Mouse (Mus musculus): ENCODE results near the gene 4933416C03Rik. TPM values are rescaled to one million over a fixed set of nuclear protein-coding genes. Genes with fewer than 3 reads are reported as not detected.

4933416C03Rik gene
- polyA plus RNA-seq (2014; fragmentation: Nextera tagmentation; extraction: Ambion mirVana), result not detected in 2 replicates

- no peaks in the 10 kb centered on the region for H3K9me3 ChIP-seq (ENCODE audit: control insufficient read depth, low read length)
- 95% methylated on average over 39 of the region's 39 CpGs for WGBS
- no peaks in the 10 kb centered on the region for H3K36me3 ChIP-seq (ENCODE audit: control insufficient read depth, insufficient read depth, low read length)
- H3K4me1 ChIP-seq (ENCODE audit: control insufficient read depth, insufficient read depth, low read length), result no peaks in the 10 kb centered on the region
- no peaks in the 10 kb centered on the region for H3K27me3 ChIP-seq (ENCODE audit: control insufficient read depth, insufficient read depth, low read length)
- H3K9ac ChIP-seq (ENCODE audit: low read depth, low read length), result no peak within 1 kb of the TSS
- no peak for ATAC-seq (ENCODE audit: low FRiP score, low TSS enrichment)
- H3K27ac ChIP-seq (ENCODE audit: low read depth, low read length), result no peak within 1 kb of the TSS
- H3K4me3 ChIP-seq (ENCODE audit: low read length), result no peak within 1 kb of the TSS
- no peak within 1 kb of the TSS for H3K4me2 ChIP-seq (replicated peaks; ENCODE audit: low read depth, low read length)
These were observed at the start of gene 4933416C03Rik for GRCm38 (mm10) chr10:116113867-116114474. Gene 4933416C03Rik, minus strand, starts transcription at chr10:116113917.

DNA sequence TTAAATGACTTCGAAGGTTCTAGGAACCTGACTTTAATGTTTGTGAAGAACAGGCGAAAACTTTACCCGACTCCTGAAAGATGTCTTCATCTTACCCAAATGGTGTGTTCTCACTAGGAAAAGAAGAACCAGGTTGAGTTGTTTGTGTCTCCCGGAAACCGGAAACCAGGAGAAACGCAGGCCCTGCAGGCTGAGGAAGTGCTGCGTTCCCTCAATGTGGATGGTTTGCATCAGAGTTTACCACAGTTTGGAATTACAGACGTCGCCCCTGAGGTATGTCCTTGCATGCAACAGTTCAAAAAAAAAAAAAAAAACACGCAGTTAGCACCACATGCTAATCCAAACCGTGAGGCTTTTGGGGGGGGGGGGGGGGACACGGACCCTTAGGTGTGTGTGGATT lies 48.6 kb upstream of the 4933416C03Rik start:
- Histone ChIP-seq H3K4me2 (replicated peaks; ENCODE audit: low read depth, low read length) (no peak overlapping the region), H3K9ac (ENCODE audit: low read depth, low read length) (no peak overlapping the region), H3K4me1 (ENCODE audit: control insufficient read depth, insufficient read depth, low read length) (no peaks in the 10 kb centered on the region), H3K9me3 (ENCODE audit: control insufficient read depth, low read length) (no peaks in the 10 kb centered on the region), H3K27me3 (ENCODE audit: control insufficient read depth, insufficient read depth, low read length) (no peaks in the 10 kb centered on the region), H3K27ac (ENCODE audit: low read depth, low read length) (no peak overlapping the region), H3K4me3 (ENCODE audit: low read length) (no peak overlapping the region), H3K36me3 (ENCODE audit: control insufficient read depth, insufficient read depth, low read length) (no peaks in the 10 kb centered on the region)
- no peak for ATAC-seq (ENCODE audit: low FRiP score, low TSS enrichment)
- WGBS, result 74% methylated on average over 11 of the region's 12 CpGs

DNA sequence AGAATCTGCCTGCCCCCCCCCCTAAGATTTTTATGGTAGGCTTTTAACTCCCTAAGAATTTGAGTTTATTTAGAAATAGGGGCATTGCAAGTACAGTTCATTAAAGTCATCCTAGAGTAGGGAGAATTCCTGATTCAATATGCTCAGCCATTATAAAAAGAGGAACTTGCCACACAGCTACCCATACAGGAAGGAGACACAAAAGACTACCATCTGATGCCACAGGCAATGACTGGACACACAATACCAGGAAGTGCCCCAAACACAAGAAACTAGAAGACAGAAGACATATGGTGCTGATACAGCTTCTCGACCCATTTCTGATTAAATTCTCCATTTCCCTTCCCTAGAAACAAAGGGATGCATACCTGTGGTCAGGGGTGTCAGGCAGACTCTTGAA lies 43.0 kb upstream of the 4933416C03Rik start:
- Histone ChIP-seq H3K4me3 (ENCODE audit: low read length) (no peak overlapping the region), H3K9ac (ENCODE audit: low read depth, low read length) (no peak overlapping the region), H3K27me3 (ENCODE audit: control insufficient read depth, insufficient read depth, low read length) (no peaks in the 10 kb centered on the region), H3K4me2 (replicated peaks; ENCODE audit: low read depth, low read length) (no peak overlapping the region), H3K4me1 (ENCODE audit: control insufficient read depth, insufficient read depth, low read length) (no peaks in the 10 kb centered on the region), H3K36me3 (ENCODE audit: control insufficient read depth, insufficient read depth, low read length) (no peaks in the 10 kb centered on the region), H3K9me3 (ENCODE audit: control insufficient read depth, low read length) (peaks cover 2% of the 10 kb centered on the region; the same call in 1 of the 2 replicates), H3K27ac (ENCODE audit: low read depth, low read length) (no peak overlapping the region)
- no peak for ATAC-seq (ENCODE audit: low FRiP score, low TSS enrichment)
- 73% methylated on average over 1 of the region's 1 CpGs for WGBS

DNA sequence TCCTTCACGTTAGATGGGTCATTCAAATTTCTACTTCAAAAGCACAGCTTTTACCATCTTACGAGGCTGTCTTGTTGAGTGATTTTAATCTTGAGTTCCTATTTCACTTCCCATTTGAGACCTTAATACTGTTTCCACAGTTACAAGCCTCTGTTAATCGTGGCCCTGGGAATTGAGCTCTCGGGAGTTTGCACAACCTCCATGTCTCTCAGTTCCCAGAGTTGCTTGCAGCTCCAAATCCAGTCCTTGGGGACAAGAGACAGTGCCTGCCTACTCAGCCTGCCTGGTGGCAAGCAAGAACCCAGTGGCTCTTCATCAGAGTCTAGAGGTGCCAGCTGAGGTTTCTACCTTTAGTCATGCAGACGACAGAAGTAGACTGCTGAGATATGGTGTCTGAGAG lies 41.0 kb upstream of the 4933416C03Rik start:
- H3K36me3 ChIP-seq (ENCODE audit: control insufficient read depth, insufficient read depth, low read length), result no peaks in the 10 kb centered on the region
- 87% methylated on average over 5 of the region's 5 CpGs for WGBS
- no peaks in the 10 kb centered on the region for H3K4me1 ChIP-seq (ENCODE audit: control insufficient read depth, insufficient read depth, low read length)
- H3K4me2 ChIP-seq (replicated peaks; ENCODE audit: low read depth, low read length), result no peak overlapping the region
- H3K9ac ChIP-seq (ENCODE audit: low read depth, low read length), result no peak overlapping the region
- no peak overlapping the region for H3K27ac ChIP-seq (ENCODE audit: low read depth, low read length)
- H3K9me3 ChIP-seq (ENCODE audit: control insufficient read depth, low read length), result peaks cover 2% of the 10 kb centered on the region; the same call in 1 of the 2 replicates
- H3K27me3 ChIP-seq (ENCODE audit: control insufficient read depth, insufficient read depth, low read length), result no peaks in the 10 kb centered on the region
- ATAC-seq (ENCODE audit: low FRiP score, low TSS enrichment), result no peak
- H3K4me3 ChIP-seq (ENCODE audit: low read length), result no peak overlapping the region

- WGBS, result 28% methylated on average over 9 of the region's 9 CpGs
- Histone ChIP-seq H3K9me3 (ENCODE audit: control insufficient read depth, low read length) (no peaks in the 10 kb centered on the region), H3K4me2 (replicated peaks; ENCODE audit: low read depth, low read length) (no peak overlapping the region), H3K9ac (ENCODE audit: low read depth, low read length) (no peak overlapping the region), H3K36me3 (ENCODE audit: control insufficient read depth, insufficient read depth, low read length) (no peaks in the 10 kb centered on the region), H3K4me1 (ENCODE audit: control insufficient read depth, insufficient read depth, low read length) (no peaks in the 10 kb centered on the region), H3K4me3 (ENCODE audit: low read length) (no peak overlapping the region), H3K27ac (ENCODE audit: low read depth, low read length) (no peak overlapping the region), H3K27me3 (ENCODE audit: control insufficient read depth, insufficient read depth, low read length) (no peaks in the 10 kb centered on the region)
- ATAC-seq (ENCODE audit: low FRiP score, low TSS enrichment), result no peak
These were observed 32.4 kb upstream of the 4933416C03Rik start for GRCm38 (mm10) chr10:116146091-116146490.

DNA sequence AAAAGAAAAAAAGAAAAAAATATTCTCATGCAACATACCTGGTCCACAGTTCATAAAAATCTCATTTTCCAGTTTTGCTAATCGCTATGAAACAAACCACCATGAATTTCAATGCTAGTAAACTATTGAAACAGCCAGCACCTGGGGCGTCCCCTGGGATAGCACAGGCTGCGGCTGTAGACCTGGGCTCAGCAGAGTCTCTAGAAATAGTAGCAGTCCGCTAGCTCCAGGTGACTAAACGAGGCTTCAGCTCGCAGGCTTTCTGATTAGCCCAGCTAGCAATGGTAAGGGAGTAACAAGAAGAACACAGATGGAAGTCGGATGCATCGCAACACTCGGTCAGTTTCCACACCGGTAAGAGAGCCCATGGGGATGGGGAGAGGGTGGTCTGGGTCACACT lies 30.0 kb upstream of the 4933416C03Rik start:
- no peak overlapping the region for H3K9ac ChIP-seq (ENCODE audit: low read depth, low read length)
- H3K4me2 ChIP-seq (replicated peaks; ENCODE audit: low read depth, low read length), result no peak overlapping the region
- H3K4me1 ChIP-seq (ENCODE audit: control insufficient read depth, insufficient read depth, low read length), result no peaks in the 10 kb centered on the region
- WGBS, result 92% methylated on average over 10 of the region's 10 CpGs
- H3K9me3 ChIP-seq (ENCODE audit: control insufficient read depth, low read length), result no peaks in the 10 kb centered on the region
- no peak overlapping the region for H3K4me3 ChIP-seq (ENCODE audit: low read length)
- no peaks in the 10 kb centered on the region for H3K36me3 ChIP-seq (ENCODE audit: control insufficient read depth, insufficient read depth, low read length)
- ATAC-seq (ENCODE audit: low FRiP score, low TSS enrichment), result no peak
- H3K27ac ChIP-seq (ENCODE audit: low read depth, low read length), result no peak overlapping the region
- H3K27me3 ChIP-seq (ENCODE audit: control insufficient read depth, insufficient read depth, low read length), result no peaks in the 10 kb centered on the region

- ATAC-seq (ENCODE audit: low FRiP score, low TSS enrichment), result no peak
- 94% methylated on average over 8 of the region's 8 CpGs for WGBS
These were observed 26.5 kb upstream of the 4933416C03Rik start for GRCm38 (mm10) chr10:116140226-116140625.

DNA sequence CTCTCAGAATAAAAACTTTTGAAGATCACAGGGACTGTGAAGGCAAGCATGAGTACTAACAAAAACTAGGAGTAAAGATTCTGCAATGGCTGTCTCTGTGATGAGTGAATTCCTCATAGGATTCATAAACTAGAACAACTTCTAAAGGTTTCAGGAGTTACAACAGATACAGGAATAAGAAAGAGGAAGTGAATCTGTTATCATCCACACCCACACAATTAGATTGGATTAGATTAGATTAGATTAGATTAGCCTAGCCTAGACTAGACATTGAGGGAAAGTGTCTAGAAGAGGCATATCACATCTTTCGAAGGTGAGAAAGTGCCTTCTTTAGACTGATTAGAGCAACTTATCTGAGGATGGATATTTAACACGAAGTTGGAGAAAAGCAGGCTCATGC lies 21.5 kb upstream of the 4933416C03Rik start:
- Histone ChIP-seq H3K27me3 (ENCODE audit: control insufficient read depth, insufficient read depth, low read length) (no peaks in the 10 kb centered on the region), H3K36me3 (ENCODE audit: control insufficient read depth, insufficient read depth, low read length) (no peaks in the 10 kb centered on the region), H3K9me3 (ENCODE audit: control insufficient read depth, low read length) (no peaks in the 10 kb centered on the region), H3K9ac (ENCODE audit: low read depth, low read length) (no peak overlapping the region), H3K4me2 (replicated peaks; ENCODE audit: low read depth, low read length) (no peak overlapping the region), H3K27ac (ENCODE audit: low read depth, low read length) (no peak overlapping the region), H3K4me3 (ENCODE audit: low read length) (no peak overlapping the region), H3K4me1 (ENCODE audit: control insufficient read depth, insufficient read depth, low read length) (no peaks in the 10 kb centered on the region)
- ATAC-seq (ENCODE audit: low FRiP score, low TSS enrichment), result no peak
- WGBS, result 80% methylated on average over 2 of the region's 2 CpGs

More at GRCm38 (mm10) chr10:116140226-116140625, 26.5 kb upstream of the 4933416C03Rik start:
- Histone ChIP-seq H3K9ac (ENCODE audit: low read depth, low read length) (no peak overlapping the region), H3K9me3 (ENCODE audit: control insufficient read depth, low read length) (no peaks in the 10 kb centered on the region), H3K4me1 (ENCODE audit: control insufficient read depth, insufficient read depth, low read length) (no peaks in the 10 kb centered on the region), H3K4me2 (replicated peaks; ENCODE audit: low read depth, low read length) (no peak overlapping the region), H3K4me3 (ENCODE audit: low read length) (no peak overlapping the region), H3K27ac (ENCODE audit: low read depth, low read length) (no peak overlapping the region), H3K36me3 (ENCODE audit: control insufficient read depth, insufficient read depth, low read length) (no peaks in the 10 kb centered on the region), H3K27me3 (ENCODE audit: control insufficient read depth, insufficient read depth, low read length) (no peaks in the 10 kb centered on the region)

DNA sequence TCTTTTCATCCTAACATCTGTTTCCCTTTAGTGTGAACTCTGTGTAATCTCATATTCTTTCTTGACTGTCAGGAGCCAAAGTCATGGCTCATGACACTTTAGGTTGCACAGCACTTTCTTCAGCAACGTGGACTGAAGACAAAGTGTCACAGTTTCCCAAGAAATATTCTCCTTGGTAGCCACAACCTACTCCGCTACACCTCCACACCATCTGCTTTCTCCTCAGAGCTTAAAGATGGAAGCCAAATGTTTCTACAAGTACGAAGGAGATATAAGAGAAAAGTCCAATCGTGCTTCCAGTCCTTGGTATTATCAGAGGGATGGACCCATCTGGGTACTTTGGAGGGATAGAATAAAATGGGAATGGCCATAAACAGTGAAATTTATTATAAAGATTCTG lies 18.5 kb upstream of the 4933416C03Rik start:
- no peaks in the 10 kb centered on the region for H3K36me3 ChIP-seq (ENCODE audit: control insufficient read depth, insufficient read depth, low read length)
- H3K4me2 ChIP-seq (replicated peaks; ENCODE audit: low read depth, low read length), result no peak overlapping the region
- no peak for ATAC-seq (ENCODE audit: low FRiP score, low TSS enrichment)
- WGBS, result 81% methylated on average over 4 of the region's 4 CpGs
- no peak overlapping the region for H3K4me3 ChIP-seq (ENCODE audit: low read length)
- H3K27me3 ChIP-seq (ENCODE audit: control insufficient read depth, insufficient read depth, low read length), result no peaks in the 10 kb centered on the region
- no peaks in the 10 kb centered on the region for H3K9me3 ChIP-seq (ENCODE audit: control insufficient read depth, low read length)
- H3K9ac ChIP-seq (ENCODE audit: low read depth, low read length), result no peak overlapping the region
- no peaks in the 10 kb centered on the region for H3K4me1 ChIP-seq (ENCODE audit: control insufficient read depth, insufficient read depth, low read length)
- H3K27ac ChIP-seq (ENCODE audit: low read depth, low read length), result no peak overlapping the region

Measured in kidney, embryonic 14.5 days (tissue).